Mouse (Mus musculus): Measurements from ENCODE around the gene Cemip. TPM values are rescaled to one million over a fixed set of nuclear protein-coding genes. Genes with fewer than 3 reads are reported as not detected.
A peak's percentile ranks its signal among the peaks of the same experiment; 100 is the strongest.

Gene Cemip
- polyA plus RNA-seq, 1 experiment, result 0.88 TPM

DNA sequence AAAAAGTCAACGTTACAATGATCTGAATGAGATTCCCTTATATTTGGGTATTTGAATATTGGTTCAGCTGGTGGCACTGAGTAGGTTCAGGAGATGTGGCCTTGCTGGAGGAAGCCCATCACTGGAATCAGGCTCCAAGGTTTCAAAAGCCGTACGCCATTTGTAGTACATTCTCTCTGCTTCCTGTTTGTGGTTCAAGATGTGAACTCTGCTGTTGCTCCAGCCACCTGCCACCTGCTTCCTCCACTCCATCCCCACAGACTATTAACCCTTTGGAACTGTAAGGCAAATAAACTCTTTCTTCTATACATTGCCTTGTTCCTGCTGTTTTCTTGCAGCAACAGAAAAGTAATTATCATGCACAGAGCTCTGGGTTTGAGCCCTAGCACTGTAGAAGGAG lies 174.4 kb downstream of the Cemip start:
- no peaks in the 10 kb centered on the region for H3K4me1 ChIP-seq (ENCODE audit: control insufficient read depth, insufficient read depth, low read length)
- TF ChIP-seq CTCF (IDR thresholded peaks at IDR 0.05; ENCODE audit: low read depth, low read length), result no peak
- TF ChIP-seq POLR2A (IDR thresholded peaks at IDR 0.05; ENCODE audit: borderline replicate concordance, low read depth, low read length), result no peak
- H3K4me3 ChIP-seq (ENCODE audit: insufficient read depth, low read length), result no peak overlapping the region
- no peak overlapping the region for H3K27ac ChIP-seq (ENCODE audit: insufficient read depth, low read depth, low read length)

DNA sequence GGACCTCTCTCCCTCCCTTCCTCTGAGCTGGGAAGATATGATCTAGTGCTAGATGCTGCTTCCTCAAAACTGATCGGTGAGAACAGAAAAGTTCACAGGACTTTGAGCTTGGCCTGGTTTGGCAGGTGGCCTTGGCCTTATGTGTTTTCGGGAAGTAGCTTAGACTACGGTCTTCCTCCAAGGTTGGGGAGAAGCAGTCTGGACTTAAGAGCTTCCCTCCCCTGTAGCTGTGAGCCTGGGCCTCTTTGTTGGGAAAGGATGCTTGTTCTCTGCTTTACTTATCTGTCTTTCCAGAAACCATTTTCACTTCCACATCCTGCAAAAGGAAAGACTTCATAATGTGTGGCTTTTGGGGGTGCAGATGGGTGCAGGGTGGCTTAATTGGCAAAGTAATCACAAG lies 181.5 kb downstream of the Cemip start:
- Histone ChIP-seq H3K27ac (ENCODE audit: insufficient read depth, low read depth, low read length) (no peak overlapping the region), H3K4me3 (ENCODE audit: insufficient read depth, low read length) (no peak overlapping the region), H3K4me1 (ENCODE audit: control insufficient read depth, insufficient read depth, low read length) (no peaks in the 10 kb centered on the region)
- no peak for TF ChIP-seq POLR2A (IDR thresholded peaks at IDR 0.05; ENCODE audit: borderline replicate concordance, low read depth, low read length)
- no peak for TF ChIP-seq CTCF (IDR thresholded peaks at IDR 0.05; ENCODE audit: low read depth, low read length)

DNA sequence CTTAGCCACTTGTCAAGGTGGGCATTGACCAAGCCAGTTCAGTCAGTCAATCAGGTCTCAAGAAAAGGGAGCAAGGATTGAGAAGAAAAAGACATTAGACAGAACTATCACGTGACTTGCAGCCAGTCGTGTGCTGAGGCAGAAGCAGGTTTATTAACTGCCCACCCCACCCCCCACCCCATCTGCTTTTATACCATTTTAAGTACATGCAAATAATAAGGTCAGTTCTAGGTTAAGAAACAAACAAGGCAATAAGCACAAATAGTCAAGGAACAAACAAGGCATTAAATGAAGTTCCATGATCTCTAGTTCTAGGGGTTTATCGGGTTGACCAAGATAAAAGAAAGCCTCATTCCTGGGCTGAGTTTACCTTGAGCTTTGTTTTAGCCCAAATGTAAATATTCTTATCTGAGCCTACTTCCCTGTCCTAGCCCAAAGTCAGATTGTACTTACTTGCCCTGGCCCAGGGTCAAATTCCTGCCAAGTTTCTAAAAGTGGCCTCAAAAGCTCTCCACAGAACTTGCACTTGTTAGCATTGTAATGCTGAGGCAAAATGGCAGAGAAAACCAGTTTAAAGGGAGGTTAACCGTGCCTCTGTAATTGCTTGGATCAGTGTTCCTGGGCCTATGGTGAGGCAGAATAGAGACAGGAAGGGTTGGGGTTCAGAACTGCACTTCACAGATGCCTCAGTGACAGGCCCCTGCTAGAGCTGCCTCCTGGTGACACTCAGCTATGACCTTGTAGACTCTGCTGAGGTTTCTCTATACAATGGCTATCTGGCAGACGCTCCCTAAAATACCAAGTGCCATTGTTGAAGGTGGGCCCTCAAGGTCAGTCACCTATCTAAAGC lies 183.8 kb downstream of the Cemip start:
- Histone ChIP-seq H3K27ac (ENCODE audit: insufficient read depth, low read depth, low read length) (no peak overlapping the region), H3K4me1 (ENCODE audit: control insufficient read depth, insufficient read depth, low read length) (no peaks in the 10 kb centered on the region), H3K4me3 (ENCODE audit: insufficient read depth, low read length) (no peak overlapping the region)
- TF ChIP-seq CTCF (IDR thresholded peaks at IDR 0.05; ENCODE audit: low read depth, low read length) (no peak), POLR2A (IDR thresholded peaks at IDR 0.05; ENCODE audit: borderline replicate concordance, low read depth, low read length) (no peak)

DNA sequence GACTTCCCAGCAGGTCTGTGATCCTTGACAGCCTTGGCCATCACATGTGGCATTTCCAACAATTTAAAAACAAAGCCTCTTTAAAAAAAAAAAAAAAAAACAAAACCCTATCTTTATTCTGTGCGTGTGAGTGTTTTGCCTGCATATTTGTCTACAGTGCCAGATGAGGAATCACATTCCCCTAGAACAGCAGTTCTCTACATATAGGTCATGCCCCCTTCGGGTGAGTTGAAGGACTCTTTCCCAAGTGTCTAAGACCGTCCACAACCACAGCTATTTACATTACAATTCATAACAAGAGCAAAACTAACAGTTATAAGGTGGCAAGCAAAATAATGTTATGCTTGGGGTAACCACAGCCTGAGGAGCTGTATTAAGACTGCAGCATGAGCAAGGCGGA lies 184.9 kb downstream of the Cemip start:
- no peak overlapping the region for H3K4me3 ChIP-seq (ENCODE audit: insufficient read depth, low read length)
- TF ChIP-seq CTCF (IDR thresholded peaks at IDR 0.05; ENCODE audit: low read depth, low read length) (no peak), POLR2A (IDR thresholded peaks at IDR 0.05; ENCODE audit: borderline replicate concordance, low read depth, low read length) (no peak)

DNA sequence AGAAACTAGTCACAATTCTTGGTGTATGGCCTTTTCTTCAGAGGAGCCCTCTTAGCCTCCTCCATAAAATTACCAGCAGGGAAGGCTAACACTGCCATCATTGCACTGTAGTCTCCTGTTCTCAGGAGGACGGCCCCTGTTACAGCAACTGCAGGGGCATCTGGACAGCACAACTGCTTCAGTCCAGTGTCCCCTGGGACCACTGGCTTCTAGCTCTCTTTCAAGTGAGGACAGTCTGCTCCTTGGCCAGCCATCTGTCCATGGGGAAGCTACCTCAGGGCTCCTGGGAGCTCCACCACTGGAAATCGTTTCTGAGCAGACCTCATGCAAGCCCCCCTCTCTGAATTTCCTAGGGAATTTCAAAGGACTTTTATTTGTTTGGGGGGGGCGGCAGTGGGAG lies 185.8 kb downstream of the Cemip start:
- TF ChIP-seq CTCF (IDR thresholded peaks at IDR 0.05; ENCODE audit: low read depth, low read length), result no peak
- no peak for TF ChIP-seq POLR2A (IDR thresholded peaks at IDR 0.05; ENCODE audit: borderline replicate concordance, low read depth, low read length)
- H3K27ac ChIP-seq (ENCODE audit: insufficient read depth, low read depth, low read length), result no peak overlapping the region
- no peak overlapping the region for H3K4me3 ChIP-seq (ENCODE audit: insufficient read depth, low read length)
- H3K4me1 ChIP-seq (ENCODE audit: control insufficient read depth, insufficient read depth, low read length), result no peaks in the 10 kb centered on the region

More for the DNA sequence above, 184.9 kb downstream of the Cemip start:
- Histone ChIP-seq H3K4me1 (ENCODE audit: control insufficient read depth, insufficient read depth, low read length) (no peaks in the 10 kb centered on the region), H3K27ac (ENCODE audit: insufficient read depth, low read depth, low read length) (no peak overlapping the region)

DNA sequence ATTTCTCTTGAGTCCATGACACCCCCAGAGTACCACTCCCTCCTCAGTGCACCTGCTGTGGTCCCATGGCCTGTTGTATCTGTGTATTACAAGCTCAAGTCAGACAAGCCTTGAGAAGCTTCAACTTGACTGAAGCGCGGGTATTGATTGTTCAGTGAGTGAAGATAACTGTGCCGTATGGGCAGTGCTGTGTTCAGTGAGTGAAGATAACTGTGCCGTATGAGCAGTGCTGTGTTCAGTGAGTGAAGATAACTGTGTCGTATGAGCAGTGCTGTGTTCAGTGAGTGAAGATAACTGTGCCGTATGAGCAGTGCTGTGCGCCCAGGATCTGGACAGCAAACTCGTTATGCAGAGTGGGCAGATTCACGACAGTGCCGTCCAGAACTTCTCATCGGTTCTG lies 188.0 kb downstream of the Cemip start:
- H3K27ac ChIP-seq (ENCODE audit: insufficient read depth, low read depth, low read length), result no peak overlapping the region
- TF ChIP-seq POLR2A (IDR thresholded peaks at IDR 0.05; ENCODE audit: borderline replicate concordance, low read depth, low read length) (no peak), CTCF (IDR thresholded peaks at IDR 0.05; ENCODE audit: low read depth, low read length) (no peak)
- no peak overlapping the region for H3K4me3 ChIP-seq (ENCODE audit: insufficient read depth, low read length)
- peaks cover 7% of the 10 kb centered on the region; the same call in 1 of the 2 replicates for H3K4me1 ChIP-seq (ENCODE audit: control insufficient read depth, insufficient read depth, low read length)

DNA sequence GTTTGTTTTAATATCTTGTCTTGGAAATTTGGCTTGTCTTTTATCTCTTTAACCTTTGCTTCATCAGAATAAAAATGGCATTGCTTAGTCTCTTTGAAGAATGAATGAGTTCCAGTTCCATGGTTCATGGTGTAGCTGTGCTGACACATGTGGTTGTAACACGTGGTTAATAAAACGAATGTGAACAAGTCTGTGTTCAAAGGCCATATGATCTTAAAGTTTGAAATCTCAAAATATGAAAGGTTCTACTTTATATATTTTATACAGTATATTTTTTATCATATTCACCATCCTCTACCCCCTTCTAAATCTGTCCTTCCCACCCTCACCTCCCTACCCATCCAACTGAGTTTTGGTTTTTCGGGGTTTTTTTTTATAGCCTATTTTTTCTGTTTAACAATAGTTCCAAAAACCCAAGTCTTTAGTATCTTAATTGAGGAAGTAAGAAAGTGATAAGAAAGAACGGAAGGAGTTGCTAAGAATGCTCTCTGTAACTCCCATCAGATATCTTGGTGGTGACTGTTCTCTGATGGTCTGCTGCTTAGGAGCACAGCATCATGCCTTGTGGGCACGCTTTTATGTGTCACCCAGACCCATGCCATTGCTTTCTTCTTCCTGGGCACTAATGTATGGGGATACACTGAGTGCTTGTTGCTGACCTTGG lies 190.1 kb downstream of the Cemip start:
- Histone ChIP-seq H3K4me1 (ENCODE audit: control insufficient read depth, insufficient read depth, low read length) (peaks cover 10% of the 10 kb centered on the region; the same call in 1 of the 2 replicates), H3K27ac (ENCODE audit: insufficient read depth, low read depth, low read length) (no peak overlapping the region), H3K4me3 (ENCODE audit: insufficient read depth, low read length) (no peak overlapping the region)
- TF ChIP-seq POLR2A (IDR thresholded peaks at IDR 0.05; ENCODE audit: borderline replicate concordance, low read depth, low read length) (no peak), CTCF (IDR thresholded peaks at IDR 0.05; ENCODE audit: low read depth, low read length) (no peak)

DNA sequence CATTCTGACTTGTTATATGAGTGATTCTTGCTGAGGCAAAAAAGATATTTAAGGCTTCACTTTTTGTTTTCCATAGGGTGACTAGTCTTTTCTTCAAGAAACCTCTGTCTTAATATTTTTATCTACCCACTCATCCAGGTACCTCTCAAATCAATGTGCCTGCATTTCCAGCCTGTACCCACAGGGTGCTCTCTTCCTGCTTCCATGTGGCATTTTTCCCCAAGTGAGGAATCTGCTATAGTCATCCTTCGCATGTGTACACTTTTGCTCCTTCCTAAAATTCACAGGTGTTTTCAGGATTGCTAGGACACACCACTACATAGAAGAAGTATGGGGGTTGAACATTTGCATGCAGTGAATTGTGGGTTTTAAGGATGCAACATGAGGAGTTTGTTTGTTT lies 192.0 kb downstream of the Cemip start:
- TF ChIP-seq CTCF (IDR thresholded peaks at IDR 0.05; ENCODE audit: low read depth, low read length) (no peak), POLR2A (IDR thresholded peaks at IDR 0.05; ENCODE audit: borderline replicate concordance, low read depth, low read length) (no peak)
- peaks cover 13% of the 10 kb centered on the region for H3K4me1 ChIP-seq (ENCODE audit: control insufficient read depth, insufficient read depth, low read length)
- no peak overlapping the region for H3K4me3 ChIP-seq (ENCODE audit: insufficient read depth, low read length)
- no peak overlapping the region for H3K27ac ChIP-seq (ENCODE audit: insufficient read depth, low read depth, low read length)

DNA sequence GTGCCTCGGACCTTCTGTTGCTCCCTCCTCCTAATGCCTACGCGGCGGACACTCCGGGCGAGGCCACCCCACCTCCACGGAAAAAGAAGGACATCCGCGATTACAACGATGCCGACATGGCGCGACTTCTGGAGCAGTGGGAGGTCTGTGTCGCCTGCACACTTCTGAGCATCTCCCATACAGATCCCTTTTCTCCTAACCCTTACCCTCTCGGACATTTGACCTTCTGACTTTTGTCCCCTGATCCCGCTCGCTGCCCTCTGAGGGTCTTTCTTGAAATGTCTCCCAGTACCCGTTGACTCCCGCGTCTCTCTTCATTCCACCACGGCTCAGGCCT lies 194.0 kb downstream of the Cemip start:
- peak overlapping the region; percentile 47 for H3K27ac ChIP-seq (ENCODE audit: insufficient read depth, low read depth, low read length)
- TF ChIP-seq CTCF (IDR thresholded peaks at IDR 0.05; ENCODE audit: low read depth, low read length) (no peak), POLR2A (IDR thresholded peaks at IDR 0.05; ENCODE audit: borderline replicate concordance, low read depth, low read length) (no peak)
- H3K4me3 ChIP-seq (ENCODE audit: insufficient read depth, low read length), result peak overlapping the region; percentile 69
- H3K4me1 ChIP-seq (ENCODE audit: control insufficient read depth, insufficient read depth, low read length), result peaks cover 14% of the 10 kb centered on the region
